Mouse (Mus musculus): ENCODE measurements around the gene Shbg. TPM values are rescaled to one million over a fixed set of nuclear protein-coding genes. Genes with fewer than 3 reads are reported as not detected.

Shbg gene
- polyA plus RNA-seq, 1 experiment from 2014 or later: 26.6 TPM

GRCm38 (mm10) chr11:69594853-69595252 is 22.9 kb downstream of the Shbg start:
- H3K27ac ChIP-seq (replicated peaks): no peak overlapping the region
- H3K9ac ChIP-seq: no peak overlapping the region
- H3K9me3 ChIP-seq (replicated peaks): no peaks in the 10 kb centered on the region
- WGBS (ENCODE audit: insufficient replicate concordance): 86% methylated on average over 6 of the region's 6 CpGs
- H3K4me2 ChIP-seq: no peak overlapping the region
- peaks cover 23% of the 10 kb centered on the region for H3K36me3 ChIP-seq (replicated peaks)
- ATAC-seq (ENCODE audit: insufficient read depth): no peak
- H3K4me3 ChIP-seq (replicated peaks): no peak overlapping the region
- no peaks in the 10 kb centered on the region for H3K27me3 ChIP-seq
- H3K4me1 ChIP-seq (replicated peaks): peaks cover 48% of the 10 kb centered on the region

- no peak overlapping the region for H3K9ac ChIP-seq
- 58% methylated on average over 4 of the region's 4 CpGs for WGBS (ENCODE audit: insufficient replicate concordance)
- peaks cover 43% of the 10 kb centered on the region for H3K36me3 ChIP-seq (replicated peaks)
- H3K27ac ChIP-seq (replicated peaks): peak overlapping the region; percentile 68
- ATAC-seq (ENCODE audit: insufficient read depth): no peak
- H3K4me1 ChIP-seq (replicated peaks): peaks cover 55% of the 10 kb centered on the region
- no peak overlapping the region for H3K4me2 ChIP-seq
- no peak overlapping the region for H3K4me3 ChIP-seq (replicated peaks)
- no peaks in the 10 kb centered on the region for H3K27me3 ChIP-seq
- H3K9me3 ChIP-seq (replicated peaks): no peaks in the 10 kb centered on the region
Observed at GRCm38 (mm10) chr11:69592799-69593198, 24.9 kb downstream of the Shbg start.

- Histone ChIP-seq H3K9ac (peak overlapping the region; percentile 9; the same call in 1 of the 2 replicates), H3K27ac (replicated peaks) (peak overlapping the region; percentile 68), H3K4me1 (replicated peaks) (peaks cover 62% of the 10 kb centered on the region), H3K9me3 (replicated peaks) (no peaks in the 10 kb centered on the region), H3K36me3 (replicated peaks) (peaks cover 50% of the 10 kb centered on the region), H3K27me3 (no peaks in the 10 kb centered on the region), H3K4me3 (replicated peaks) (no peak overlapping the region), H3K4me2 (no peak overlapping the region)
- ATAC-seq (ENCODE audit: insufficient read depth): no peak
- 75% methylated on average over 7 of the region's 7 CpGs for WGBS (ENCODE audit: insufficient replicate concordance)
Observed at GRCm38 (mm10) chr11:69591899-69592637, 25.6 kb downstream of the Shbg start.

- no peaks in the 10 kb centered on the region for H3K27me3 ChIP-seq
- no peaks in the 10 kb centered on the region for H3K9me3 ChIP-seq (replicated peaks)
- H3K9ac ChIP-seq: peak overlapping the region; percentile 8; the same call in 1 of the 2 replicates
- no peak overlapping the region for H3K4me3 ChIP-seq (replicated peaks)
- peaks cover 68% of the 10 kb centered on the region for H3K4me1 ChIP-seq (replicated peaks)
- 86% methylated on average over 3 of the region's 3 CpGs for WGBS (ENCODE audit: insufficient replicate concordance)
- peaks cover 54% of the 10 kb centered on the region for H3K36me3 ChIP-seq (replicated peaks)
- no peak for ATAC-seq (ENCODE audit: insufficient read depth)
- H3K4me2 ChIP-seq: no peak overlapping the region
- peak overlapping the region; percentile 88 for H3K27ac ChIP-seq (replicated peaks)
Observed at GRCm38 (mm10) chr11:69591424-69591823, 26.3 kb downstream of the Shbg start.

DNA sequence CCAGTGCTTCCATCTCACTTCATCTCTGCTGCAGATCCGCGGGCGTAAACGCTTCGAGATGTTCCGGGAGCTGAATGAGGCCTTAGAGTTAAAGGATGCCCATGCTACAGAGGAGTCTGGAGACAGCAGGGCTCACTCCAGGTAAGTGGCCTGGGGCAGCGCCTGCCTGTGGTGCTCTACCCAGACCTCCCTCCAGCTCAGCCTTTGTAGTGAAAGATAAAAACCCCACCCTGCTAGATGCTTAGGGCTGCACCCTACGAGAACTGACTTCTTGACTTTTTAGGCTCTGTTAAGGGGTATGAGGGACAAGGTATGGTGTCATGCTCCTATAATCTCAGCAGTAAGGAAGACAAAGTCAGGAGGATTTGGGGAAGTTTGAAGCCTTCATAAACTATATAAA is 27.1 kb downstream of the Shbg start:
- Histone ChIP-seq H3K4me2 (peak overlapping the region; percentile 57), H3K27ac (replicated peaks) (peak overlapping the region; percentile 88), H3K4me3 (replicated peaks) (no peak overlapping the region), H3K9ac (peak overlapping the region; percentile 14), H3K36me3 (replicated peaks) (peaks cover 54% of the 10 kb centered on the region), H3K27me3 (no peaks in the 10 kb centered on the region), H3K9me3 (replicated peaks) (no peaks in the 10 kb centered on the region), H3K4me1 (replicated peaks) (peaks cover 76% of the 10 kb centered on the region)
- WGBS (ENCODE audit: insufficient replicate concordance): 70% methylated on average over 8 of the region's 8 CpGs
- ATAC-seq (ENCODE audit: insufficient read depth): peak; percentile 40; the same call in 1 of the 2 replicates

DNA sequence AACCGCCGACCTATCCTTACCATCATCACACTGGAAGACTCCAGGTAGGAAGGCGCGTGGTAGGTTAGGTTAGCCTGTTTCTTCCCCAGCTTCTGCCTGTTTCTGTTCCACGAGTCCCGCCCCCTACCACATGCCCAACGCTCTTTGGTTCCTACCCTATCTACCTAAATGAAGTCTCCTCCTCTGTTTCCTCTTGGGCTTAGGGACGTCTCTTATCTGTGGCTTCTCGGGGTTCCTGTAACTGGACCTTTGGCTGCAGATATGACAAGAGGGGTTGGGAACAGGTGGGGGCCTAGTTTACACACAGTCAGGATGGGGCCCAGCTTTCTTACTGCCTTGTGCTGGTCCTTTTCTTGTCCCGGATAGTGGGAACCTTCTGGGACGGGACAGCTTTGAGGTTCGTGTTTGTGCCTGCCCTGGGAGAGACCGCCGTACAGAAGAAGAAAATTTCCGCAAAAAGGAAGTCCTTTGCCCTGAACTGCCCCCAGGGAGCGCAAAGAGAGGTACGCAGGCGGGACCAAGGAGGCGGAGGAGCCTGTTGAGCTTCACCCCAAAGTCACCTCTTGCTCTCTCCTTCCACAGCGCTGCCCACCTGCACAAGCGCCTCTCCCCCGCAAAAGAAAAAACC is 28.4 kb downstream of the Shbg start:
- Histone ChIP-seq H3K4me1 (replicated peaks) (peaks cover 89% of the 10 kb centered on the region), H3K9ac (peak overlapping the region; percentile 14), H3K36me3 (replicated peaks) (peaks cover 54% of the 10 kb centered on the region), H3K4me2 (peak overlapping the region; percentile 57), H3K27ac (replicated peaks) (peak overlapping the region; percentile 88), H3K4me3 (replicated peaks) (0 out of 2 replicates have a peak overlapping the region, but pooled peaks have one; percentile 6), H3K9me3 (replicated peaks) (no peaks in the 10 kb centered on the region), H3K27me3 (no peaks in the 10 kb centered on the region)
- 40% methylated on average over 22 of the region's 22 CpGs for WGBS (ENCODE audit: insufficient replicate concordance)
- peak; percentile 74 for ATAC-seq (ENCODE audit: insufficient read depth)

DNA sequence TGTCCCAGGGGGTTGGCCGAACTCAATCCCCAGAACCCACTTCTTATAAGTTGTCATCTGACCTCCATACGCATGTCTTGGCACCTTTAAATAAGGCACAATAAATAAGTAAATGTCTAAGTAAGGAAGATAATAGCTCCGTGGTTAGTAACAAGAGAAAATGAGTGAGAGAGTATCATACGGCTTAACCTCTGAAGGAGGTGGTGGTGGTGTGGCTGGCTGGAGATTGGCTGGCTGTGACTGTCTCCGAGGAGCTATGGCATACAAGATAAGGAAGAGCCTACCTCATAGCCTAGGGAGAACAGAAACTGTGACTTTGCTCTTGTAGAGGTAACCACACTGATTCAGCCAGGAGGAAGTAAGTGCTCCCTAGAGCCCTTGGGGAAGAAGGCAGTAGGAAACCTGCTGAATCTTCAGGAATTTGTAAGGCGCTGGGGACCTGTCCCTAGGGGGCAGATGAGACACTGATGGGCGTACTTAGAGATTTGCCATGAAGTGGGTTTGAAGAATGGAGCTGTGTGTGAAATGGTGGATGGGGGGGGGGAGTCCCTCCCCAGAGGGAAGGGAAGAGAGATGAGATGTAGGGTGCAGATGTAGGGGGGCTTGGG is 31.9 kb downstream of the Shbg start:
- ATAC-seq (ENCODE audit: insufficient read depth): peak; percentile 64
- H3K36me3 ChIP-seq (replicated peaks): peaks cover 45% of the 10 kb centered on the region
- 22% methylated on average over 7 of the region's 7 CpGs for WGBS (ENCODE audit: insufficient replicate concordance)
- H3K27me3 ChIP-seq: no peaks in the 10 kb centered on the region
- peak overlapping the region; percentile 88 for H3K27ac ChIP-seq (replicated peaks)
- peak overlapping the region; percentile 56 for H3K4me2 ChIP-seq
- peak overlapping the region; percentile 26; the same call in 1 of the 2 replicates for H3K9ac ChIP-seq
- H3K9me3 ChIP-seq (replicated peaks): no peaks in the 10 kb centered on the region
- H3K4me3 ChIP-seq (replicated peaks): peak overlapping the region; percentile 26
- peaks cover 87% of the 10 kb centered on the region for H3K4me1 ChIP-seq (replicated peaks)

DNA sequence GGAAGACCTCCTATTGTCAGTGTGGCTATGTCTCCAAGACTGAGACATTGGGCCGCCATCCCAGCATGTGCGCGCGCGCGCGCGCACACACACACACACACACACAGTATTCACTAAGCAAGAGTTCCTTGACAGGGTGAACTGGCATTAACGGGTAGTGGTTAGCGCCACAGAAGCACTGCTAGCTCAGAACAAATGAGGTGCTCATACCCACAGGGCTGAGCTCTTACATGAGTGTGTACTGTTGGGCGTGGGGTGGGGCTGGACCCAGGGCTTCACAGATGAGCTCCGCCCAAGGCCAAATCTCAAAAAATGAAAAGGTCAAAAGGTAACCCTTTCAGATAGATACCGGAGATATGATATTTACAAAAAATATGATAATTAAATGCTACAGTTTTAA is 32.8 kb downstream of the Shbg start:
- H3K36me3 ChIP-seq (replicated peaks): peaks cover 36% of the 10 kb centered on the region
- H3K4me3 ChIP-seq (replicated peaks): no peak overlapping the region
- peak overlapping the region; percentile 88 for H3K27ac ChIP-seq (replicated peaks)
- ATAC-seq (ENCODE audit: insufficient read depth): no peak
- H3K9ac ChIP-seq: peak overlapping the region; percentile 28; the same call in 1 of the 2 replicates
- no peaks in the 10 kb centered on the region for H3K27me3 ChIP-seq
- H3K9me3 ChIP-seq (replicated peaks): no peaks in the 10 kb centered on the region
- peak overlapping the region; percentile 56 for H3K4me2 ChIP-seq
- peaks cover 79% of the 10 kb centered on the region for H3K4me1 ChIP-seq (replicated peaks)
- 79% methylated on average over 13 of the region's 13 CpGs for WGBS (ENCODE audit: insufficient replicate concordance)

- H3K9me3 ChIP-seq (replicated peaks): no peaks in the 10 kb centered on the region
- H3K4me3 ChIP-seq (replicated peaks): no peak overlapping the region
- no peaks in the 10 kb centered on the region for H3K27me3 ChIP-seq
- peaks cover 76% of the 10 kb centered on the region for H3K4me1 ChIP-seq (replicated peaks)
- peak overlapping the region; percentile 88 for H3K27ac ChIP-seq (replicated peaks)
- peaks cover 28% of the 10 kb centered on the region for H3K36me3 ChIP-seq (replicated peaks)
- no peak for ATAC-seq (ENCODE audit: insufficient read depth)
- no peak overlapping the region for H3K4me2 ChIP-seq
- 60% methylated on average over 7 of the region's 7 CpGs for WGBS (ENCODE audit: insufficient replicate concordance)
- 0 out of 2 replicates have a peak overlapping the region, but pooled peaks have one; percentile 28 for H3K9ac ChIP-seq
Observed at GRCm38 (mm10) chr11:69584008-69584407, 33.7 kb downstream of the Shbg start.

DNA sequence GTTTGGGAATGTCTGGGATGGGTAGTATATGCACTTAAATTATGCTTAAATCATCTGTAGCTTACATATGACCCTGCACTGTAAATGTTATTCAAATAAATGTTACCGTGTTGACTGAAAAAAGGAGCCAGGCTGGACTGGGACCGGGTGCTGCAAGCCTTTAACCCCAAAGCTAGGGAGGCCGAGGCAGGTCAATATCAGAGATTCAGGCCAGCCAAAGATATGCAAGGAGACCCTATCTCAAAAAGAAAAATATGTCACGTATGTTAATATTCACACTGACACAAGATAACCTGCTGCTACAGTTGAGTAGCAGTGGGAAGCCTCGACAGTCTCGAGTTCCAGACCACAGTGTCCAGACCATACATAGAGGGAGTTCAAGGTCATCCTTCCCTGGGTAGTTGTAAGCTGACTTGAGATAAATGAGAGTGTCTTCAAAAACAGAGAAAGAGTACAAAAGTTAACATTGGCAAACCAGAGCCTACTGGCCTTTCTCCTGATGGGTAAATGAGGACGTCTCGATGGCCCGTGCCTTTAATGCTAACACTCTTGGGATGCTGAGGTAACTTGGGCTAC is 35.4 kb downstream of the Shbg start:
- Histone ChIP-seq H3K9ac (peak overlapping the region; percentile 79), H3K27me3 (no peaks in the 10 kb centered on the region), H3K4me3 (replicated peaks) (peak overlapping the region; percentile 90), H3K36me3 (replicated peaks) (peaks cover 13% of the 10 kb centered on the region), H3K4me1 (replicated peaks) (peaks cover 69% of the 10 kb centered on the region), H3K4me2 (peak overlapping the region; percentile 91), H3K9me3 (replicated peaks) (no peaks in the 10 kb centered on the region), H3K27ac (replicated peaks) (peak overlapping the region; percentile 97)
- ATAC-seq (ENCODE audit: insufficient read depth): no peak
- WGBS (ENCODE audit: insufficient replicate concordance): 36% methylated on average over 9 of the region's 9 CpGs

DNA sequence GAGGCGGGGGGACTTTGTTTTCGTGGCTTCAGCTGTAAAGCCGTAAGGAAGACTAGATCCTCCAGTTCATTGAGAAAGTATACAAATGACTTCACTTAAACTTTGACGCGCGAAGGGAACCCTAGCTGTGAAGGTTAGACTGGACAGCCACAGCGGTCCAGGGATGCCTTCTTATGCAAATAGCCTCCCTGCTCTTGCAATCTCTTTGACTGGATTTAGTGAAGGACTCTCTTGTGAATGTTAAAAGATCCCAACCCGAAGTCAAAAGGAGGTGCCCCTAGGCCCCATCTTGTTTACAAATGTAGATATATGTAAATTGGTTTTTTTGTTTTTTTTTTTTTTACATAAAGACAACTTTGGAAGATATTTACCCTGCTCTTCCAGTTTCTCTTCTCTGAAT is 35.9 kb downstream of the Shbg start:
- H3K4me2 ChIP-seq: peak overlapping the region; percentile 91
- H3K9me3 ChIP-seq (replicated peaks): no peaks in the 10 kb centered on the region
- WGBS (ENCODE audit: insufficient replicate concordance): 2% methylated on average over 8 of the region's 8 CpGs
- ATAC-seq (ENCODE audit: insufficient read depth): no peak
- peak overlapping the region; percentile 79 for H3K9ac ChIP-seq
- H3K4me1 ChIP-seq (replicated peaks): peaks cover 70% of the 10 kb centered on the region
- peak overlapping the region; percentile 97 for H3K27ac ChIP-seq (replicated peaks)
- H3K4me3 ChIP-seq (replicated peaks): peak overlapping the region; percentile 90
- peaks cover 13% of the 10 kb centered on the region for H3K36me3 ChIP-seq (replicated peaks)
- no peaks in the 10 kb centered on the region for H3K27me3 ChIP-seq
